Mouse (Mus musculus): ENCODE data around the gene Nyap2. TPM values are rescaled to one million over a fixed set of nuclear protein-coding genes. Genes with fewer than 3 reads are reported as not detected.

Nyap2 gene
- not detected for polyA plus RNA-seq (2017; shearing (Covaris generic))

- no peak for ATAC-seq
These were observed at the start of gene Nyap2 for GRCm38 (mm10) chr1:81076831-81077664. Nyap2 (plus strand) TSS chr1:81076950.

- no peak for ATAC-seq
These were observed 33.6 kb upstream of the Nyap2 start for GRCm38 (mm10) chr1:81042907-81043868.

GRCm38 (mm10) chr1:81058340-81058739 lies 18.4 kb upstream of the Nyap2 start:
- ATAC-seq, result no peak

GRCm38 (mm10) chr1:81058835-81059234 lies 17.9 kb upstream of the Nyap2 start:
- ATAC-seq, result no peak

GRCm38 (mm10) chr1:81062811-81063210 lies 13.9 kb upstream of the Nyap2 start:
- no peak for ATAC-seq

GRCm38 (mm10) chr1:81076259-81076658 lies 491 bp upstream of the Nyap2 start:
- no peak for ATAC-seq

GRCm38 (mm10) chr1:81077665-81078314 lies 1.0 kb downstream of the Nyap2 start:
- ATAC-seq, result no peak

- ATAC-seq, result no peak
These were observed 10.7 kb downstream of the Nyap2 start for GRCm38 (mm10) chr1:81087485-81087884.

GRCm38 (mm10) chr1:81090400-81090799 lies 13.7 kb downstream of the Nyap2 start:
- ATAC-seq, result no peak

GRCm38 (mm10) chr1:81090979-81091378 lies 14.2 kb downstream of the Nyap2 start:
- no peak for ATAC-seq

GRCm38 (mm10) chr1:81092056-81092455 lies 15.3 kb downstream of the Nyap2 start:
- no peak for ATAC-seq

- ATAC-seq, result no peak
These were observed 16.1 kb downstream of the Nyap2 start for GRCm38 (mm10) chr1:81092886-81093285.

GRCm38 (mm10) chr1:81098950-81099349 lies 22.2 kb downstream of the Nyap2 start:
- ATAC-seq, result no peak

GRCm38 (mm10) chr1:81101749-81102148 lies 25.0 kb downstream of the Nyap2 start:
- ATAC-seq, result no peak

GRCm38 (mm10) chr1:81119732-81120131 lies 43.0 kb downstream of the Nyap2 start:
- no peak for ATAC-seq

- no peak for ATAC-seq
These were observed 55.4 kb downstream of the Nyap2 start for GRCm38 (mm10) chr1:81132007-81132712.

- ATAC-seq, result no peak
These were observed 67.1 kb downstream of the Nyap2 start for GRCm38 (mm10) chr1:81143855-81144254.

GRCm38 (mm10) chr1:81145576-81145975 lies 68.8 kb downstream of the Nyap2 start:
- no peak for ATAC-seq

- no peak for ATAC-seq
These were observed 92.5 kb downstream of the Nyap2 start for GRCm38 (mm10) chr1:81169245-81169644.

- no peak for ATAC-seq
These were observed 96.0 kb downstream of the Nyap2 start for GRCm38 (mm10) chr1:81172703-81173102.

GRCm38 (mm10) chr1:81173303-81173702 lies 96.6 kb downstream of the Nyap2 start:
- ATAC-seq, result no peak

GRCm38 (mm10) chr1:81179725-81180124 lies 103.0 kb downstream of the Nyap2 start:
- no peak for ATAC-seq
